Mouse (Mus musculus): ENCODE measurements around the gene Zfp704.

DNA sequence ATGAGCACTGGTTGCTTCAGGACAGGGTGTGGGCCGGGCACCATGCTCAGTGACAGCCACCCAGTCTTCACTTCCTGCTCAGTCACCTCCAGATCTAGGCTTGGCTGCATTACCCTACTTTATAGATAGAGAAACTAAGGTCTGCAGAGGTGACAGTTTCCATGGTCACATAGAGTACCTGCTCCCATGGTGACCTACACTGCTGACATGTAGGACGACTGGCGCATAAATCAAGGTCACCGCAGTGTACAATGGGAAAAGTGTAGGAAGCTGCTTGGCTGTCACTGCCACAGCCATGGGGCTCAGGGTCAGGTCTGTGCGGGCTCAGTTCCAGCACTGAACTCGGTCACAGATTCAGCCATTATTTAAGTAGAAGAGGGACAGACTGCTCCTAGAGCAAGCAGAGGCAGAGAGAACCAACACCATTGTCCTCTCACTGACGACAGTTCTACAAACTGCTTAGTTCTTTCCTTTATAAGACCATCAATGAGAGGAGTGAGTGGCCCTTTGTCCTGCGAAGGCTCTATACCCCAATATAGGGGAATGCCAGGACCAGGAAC, 109.8 kb downstream of the Zfp704 start:
- no peak for TF ChIP-seq GATA1 (IDR thresholded peaks at IDR 0.05; ENCODE audit: borderline replicate concordance, low read length)
- TF ChIP-seq FLI1 (IDR thresholded peaks at IDR 0.05; ENCODE audit: low read length), result no peak

All from megakaryocyte, embryonic 14.5 days (primary cell).